Mouse (Mus musculus) limb, embryonic 11.5 days (tissue): Measurements from ENCODE around the gene Pdzd4. TPM values are rescaled to one million over a fixed set of nuclear protein-coding genes. Genes with fewer than 3 reads are reported as not detected.

Experiments
- ATAC-seq: fragments of 200-750 bp; cut with Nextera tagmentation; 2 replicates; pipeline ENCODE4 v1.8.0; 2017; ENCODE audit warnings: low read depth; ENCODE audit not compliant: insufficient number of reproducible peaks, low FRiP score, low TSS enrichment
- DNase-seq: peaks from one replicate; pipeline ENCODE4 v3.0.0-alpha.2; 2015; ENCODE audit warnings: low spot score
- H3K27ac ChIP-seq: fragments of 300-500 bp; sonication (generic); replicated peaks from 2 replicates; pipeline ENCODE4 v1.5.1; 2014; ENCODE audit warnings: low read depth, mild to moderate bottlenecking, low read length
- H3K27me3 ChIP-seq: fragments of 300-500 bp; sonication (generic); 2 replicates; pipeline ENCODE4 v1.6.1; 2014; ENCODE audit warnings: mild to moderate bottlenecking, low read length, mixed read lengths; ENCODE audit not compliant: control insufficient read depth, insufficient read depth
- H3K36me3 ChIP-seq: fragments of 300-500 bp; sonication (generic); 2 replicates; pipeline ENCODE4 v1.6.1; 2014; ENCODE audit warnings: mild to moderate bottlenecking, low read length, moderate library complexity, mixed read lengths; ENCODE audit not compliant: control insufficient read depth, insufficient read depth
- H3K4me1 ChIP-seq: fragments of 300-500 bp; sonication (generic); 2 replicates; pipeline ENCODE4 v1.6.1; 2014; ENCODE audit warnings: low read length, mixed read lengths; ENCODE audit not compliant: control insufficient read depth, insufficient read depth
- H3K4me2 ChIP-seq: fragments of 300-500 bp; sonication (generic); 2 replicates; pipeline ENCODE4 v1.6.1; 2014; ENCODE audit warnings: low read depth, mild to moderate bottlenecking, moderate library complexity; ENCODE audit not compliant: severe bottlenecking
- H3K4me3 ChIP-seq: fragments of 300-500 bp; sonication (generic); 2 replicates; pipeline ENCODE4 v1.5.1; 2014; ENCODE audit warnings: low read depth, low read length
- H3K9ac ChIP-seq: fragments of 300-500 bp; sonication (generic); 2 replicates; pipeline ENCODE4 v1.6.1; 2014; ENCODE audit warnings: mild to moderate bottlenecking, low read length
- H3K9me3 ChIP-seq: fragments of 300-500 bp; sonication (generic); 2 replicates; pipeline ENCODE4 v1.6.1; 2016; ENCODE audit warnings: low read length; ENCODE audit not compliant: control insufficient read depth
- WGBS: fragments of 180-500 bp; shearing (Covaris S2); extraction: QIAGEN DNeasy Blood & Tissue Kit; methylation state at CpG from one replicate; pipeline ENCODE4 v1.1.7; 2014; 5-methylcytosine and 5-hydroxymethylcytosine counted together
- polyA plus RNA-seq: library from polyadenylated mRNA; unstranded; fragments of >200 nt; fragmentation: Nextera tagmentation; extraction: Ambion mirVana; gene quantifications from 2 replicates; pipeline ENCODE4 v1.2.1, GENCODE M21; 2014

Pdzd4 gene
- polyA plus RNA-seq, 1 experiment from 2014 or later = 0.73 TPM

DNA sequence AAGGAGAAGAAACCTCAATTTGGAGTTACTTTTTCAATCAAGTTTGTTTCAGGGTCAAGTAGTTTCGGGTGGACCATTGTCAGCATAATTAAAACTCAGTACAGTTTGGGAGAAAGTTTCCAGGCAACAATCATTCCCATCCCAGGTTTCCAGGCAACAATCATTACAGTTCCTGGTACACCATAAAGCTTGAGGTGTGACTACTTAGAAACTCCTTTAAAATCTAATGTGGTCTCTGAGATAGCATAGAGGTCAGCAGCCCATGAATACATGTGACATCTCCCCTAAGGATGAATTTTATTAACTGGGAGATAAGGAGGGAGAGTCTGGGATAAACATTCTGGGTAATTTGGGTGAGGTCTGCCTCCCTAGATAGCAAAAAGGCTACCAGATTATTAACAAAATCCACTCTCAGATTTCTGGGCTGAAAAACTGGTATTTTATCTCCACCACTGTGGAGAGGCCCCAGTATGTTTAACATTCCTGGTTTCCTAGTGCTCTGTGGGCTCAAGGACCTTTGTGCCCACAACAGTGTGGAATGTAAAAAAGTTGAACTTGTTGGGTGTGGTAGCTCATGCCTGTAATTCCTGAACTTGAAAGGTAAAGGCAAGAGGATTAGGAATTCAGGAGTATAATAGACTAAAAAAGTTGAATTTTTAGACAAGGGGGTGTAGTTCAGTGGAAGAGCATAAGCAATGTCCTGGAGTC, 79.8 kb downstream of the Pdzd4 start:
- Histone ChIP-seq H3K4me3 (no peak overlapping the region), H3K4me1 (no peaks in the 10 kb centered on the region), H3K27me3 (no peaks in the 10 kb centered on the region), H3K4me2 (no peak overlapping the region), H3K9me3 (no peaks in the 10 kb centered on the region), H3K9ac (no peak overlapping the region), H3K36me3 (no peaks in the 10 kb centered on the region), H3K27ac (no peak overlapping the region)
- ATAC-seq (no peak), DNase-seq (no peak)
- 84% methylated on average over 1 of the region's 1 CpGs for WGBS

Other genes with a start within 250 kb of the Pdzd4 start
- gene Dusp9, start 185.6 kb downstream of the Pdzd4 start, polyA plus RNA-seq = 22.0 and 28.4 TPM in 2 replicates
- 12.3 and 13.1 TPM in 2 replicates for gene Pnck, start 164.9 kb downstream of the Pdzd4 start, polyA plus RNA-seq
- 7.7 and 8.3 TPM in 2 replicates for gene Slc6a8, start 151.8 kb downstream of the Pdzd4 start, polyA plus RNA-seq
- 162 and 164 TPM in 2 replicates for gene Bcap31, start 108.8 kb downstream of the Pdzd4 start, polyA plus RNA-seq
- gene Abcd1, start 108.4 kb downstream of the Pdzd4 start, polyA plus RNA-seq = 8.5 and 10.0 TPM in 2 replicates
- gene Plxnb3, start 67.9 kb downstream of the Pdzd4 start, polyA plus RNA-seq = 0.17 TPM in 1 of 2 replicates, not detected in the other
- 2.5 and 3.3 TPM in 2 replicates for gene Srpk3, start 50.6 kb downstream of the Pdzd4 start, polyA plus RNA-seq
- gene Idh3g, start 38.1 kb downstream of the Pdzd4 start, polyA plus RNA-seq = 185 and 186 TPM in 2 replicates
- gene Ssr4, start 37.9 kb downstream of the Pdzd4 start, polyA plus RNA-seq = 122 and 124 TPM in 2 replicates
- gene Avpr2, start 67.1 kb upstream of the Pdzd4 start, polyA plus RNA-seq = 0.21 and 0.35 TPM in 2 replicates
- gene L1cam, start 71.1 kb upstream of the Pdzd4 start, polyA plus RNA-seq = 0.85 and 1.2 TPM in 2 replicates
- 2.0 and 2.3 TPM in 2 replicates for gene Arhgap4, start 96.9 kb upstream of the Pdzd4 start, polyA plus RNA-seq
- 156 and 159 TPM in 2 replicates for gene Naa10, start 97.0 kb upstream of the Pdzd4 start, polyA plus RNA-seq
- 9.8 and 13.2 TPM in 2 replicates for gene Renbp, start 105.9 kb upstream of the Pdzd4 start, polyA plus RNA-seq
- 84.0 and 85.5 TPM in 2 replicates for gene Hcfc1, start 141.4 kb upstream of the Pdzd4 start, polyA plus RNA-seq
- gene Irak1, start 198.9 kb upstream of the Pdzd4 start, polyA plus RNA-seq = 40.3 and 46.2 TPM in 2 replicates